Mouse (Mus musculus) myocyte (in vitro differentiated cells): ENCODE data around the gene B3gnt8.

ENCODE experiments used
- E2F4 ChIP-seq: IDR thresholded peaks from one replicate; pipeline ENCODE4 v1.6.1; 2011; ENCODE audit warnings: mild to moderate bottlenecking, control low read depth, moderate library complexity; ENCODE audit not compliant: insufficient read depth
- MAX ChIP-seq: IDR thresholded peaks from one replicate; pipeline ENCODE4 v1.6.1; 2011; ENCODE audit warnings: low read depth, mild to moderate bottlenecking, control low read depth
- MYOD1 ChIP-seq, 3 experiments: IDR thresholded peaks; one replicate each; pipeline ENCODE4 v1.6.1; 2011; ENCODE audit warnings: control low read depth in 2 of 3, low read depth in 2 of 3, mild to moderate bottlenecking in 2 of 3, moderate library complexity in 1 of 3; ENCODE audit not compliant: insufficient read length in 2 of 3, control insufficient read depth in 1 of 3
- MYOG ChIP-seq, 3 experiments: IDR thresholded peaks; one replicate each; pipeline ENCODE4 v1.6.1; 2011; ENCODE audit warnings: control low read depth in 2 of 3, low read depth in 2 of 3, mild to moderate bottlenecking in 2 of 3; ENCODE audit not compliant: insufficient read length in 2 of 3, control insufficient read depth in 1 of 3, insufficient read depth in 1 of 3
- POLR2A ChIP-seq: IDR thresholded peaks from one replicate; pipeline ENCODE4 v1.6.1; 2011; ENCODE audit warnings: low read depth, mild to moderate bottlenecking, control low read depth, moderate library complexity; ENCODE audit not compliant: insufficient read length
- POLR2AphosphoS2 ChIP-seq: IDR thresholded peaks from one replicate; pipeline ENCODE4 v1.6.1; 2011; ENCODE audit warnings: low read depth, control low read depth; ENCODE audit not compliant: insufficient read length
- REST ChIP-seq: IDR thresholded peaks from one replicate; pipeline ENCODE4 v1.6.1; 2011; ENCODE audit warnings: mild to moderate bottlenecking, control low read depth, moderate library complexity; ENCODE audit not compliant: insufficient read depth, insufficient read length
- SRF ChIP-seq: IDR thresholded peaks from one replicate; pipeline ENCODE4 v1.6.1; 2011; ENCODE audit warnings: low read depth; ENCODE audit not compliant: control insufficient read depth, insufficient read length
- TCF12 ChIP-seq: IDR thresholded peaks from one replicate; pipeline ENCODE4 v1.6.1; 2011; ENCODE audit warnings: mild to moderate bottlenecking, control low read depth; ENCODE audit not compliant: poor library complexity, insufficient read depth, severe bottlenecking
- USF1 ChIP-seq: IDR thresholded peaks from one replicate; pipeline ENCODE4 v1.6.1; 2011; ENCODE audit warnings: low read depth, mild to moderate bottlenecking, control low read depth, moderate library complexity

DNA sequence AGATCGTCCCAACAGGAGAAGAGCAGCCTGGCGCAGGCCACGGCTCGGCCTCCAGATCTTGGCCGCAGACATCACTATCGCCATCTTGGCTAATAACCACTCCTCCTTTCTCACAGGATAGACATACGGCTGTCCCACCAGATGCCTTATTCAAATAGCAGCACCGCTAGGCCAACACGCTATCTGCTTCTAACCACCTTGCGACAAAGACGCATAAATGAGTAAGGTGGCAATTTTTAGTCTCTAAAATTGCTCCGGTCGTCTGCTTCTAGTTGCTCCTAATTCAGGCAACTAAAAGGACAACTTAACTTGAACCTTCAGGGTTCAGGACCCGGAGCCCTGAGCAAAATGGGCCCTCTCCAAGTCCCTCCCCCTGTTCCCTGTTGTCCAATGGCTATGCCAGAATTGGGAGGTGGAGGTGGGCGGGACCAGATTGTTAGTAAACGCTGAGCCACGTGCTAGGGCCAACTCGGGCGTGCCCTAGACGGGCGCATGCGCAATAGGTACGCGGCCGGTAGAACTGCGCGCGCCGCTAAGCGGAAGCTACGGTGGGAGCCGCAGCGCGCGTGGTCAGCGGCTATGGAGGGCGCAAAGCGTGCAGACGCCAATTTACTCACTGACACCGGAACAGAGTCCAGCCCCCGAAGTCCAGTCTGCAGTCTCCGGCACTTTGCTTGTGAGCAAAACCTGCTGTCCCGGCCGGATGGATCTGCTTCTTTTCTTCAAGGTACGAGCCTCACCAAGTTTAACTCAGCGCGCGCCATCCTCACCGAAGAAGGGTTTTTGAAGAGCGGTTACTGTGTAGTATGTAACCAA lies 32.4 kb downstream of the B3gnt8 start, which contains the start of the genes Bckdha and Exosc5:
- TF ChIP-seq POLR2A (peak; percentile 89), MYOD1 (IDR thresholded peaks at IDR 0.05; ENCODE audit: control insufficient read depth in 1 of 3, insufficient read length in 2 of 3, low read depth in 2 of 3) (no peak), MAX (peak; percentile 100), USF1 (peak; percentile 62), E2F4 (no peak), MYOG (IDR thresholded peaks at IDR 0.05; ENCODE audit: control insufficient read depth in 1 of 3, insufficient read depth in 1 of 3, insufficient read length in 2 of 3, low read depth in 2 of 3) (no peak), REST (no peak), TCF12 (no peak), SRF (no peak), POLR2AphosphoS2 (peak; percentile 87)
